Mouse (Mus musculus) heart, postnatal 10 days (tissue): ENCODE measurements around the gene Pard3. TPM values are rescaled to one million over a fixed set of nuclear protein-coding genes. Genes with fewer than 3 reads are reported as not detected.
A peak's percentile ranks its signal among the peaks of the same experiment; 100 is the strongest.

Experiments
- DNase-seq, 2 experiments: peaks; one replicate each; pipeline ENCODE4 v3.0.0; 2021
- intact Hi-C: fragments of 180-260 bp; cut with DNase I; formaldehyde crosslinking; loops from one replicate; pipeline ENCODE4 v1.15.1; 2025
- total RNA-seq, 2 experiments: library from RNA; stranded (reverse); gene quantifications; 2 replicates each; pipeline ENCODE4 v1.2.3; 2021

The Pard3 gene
- total RNA-seq, 2 experiments from 2014 or later, result 32.8 to 35.0 TPM

DNA sequence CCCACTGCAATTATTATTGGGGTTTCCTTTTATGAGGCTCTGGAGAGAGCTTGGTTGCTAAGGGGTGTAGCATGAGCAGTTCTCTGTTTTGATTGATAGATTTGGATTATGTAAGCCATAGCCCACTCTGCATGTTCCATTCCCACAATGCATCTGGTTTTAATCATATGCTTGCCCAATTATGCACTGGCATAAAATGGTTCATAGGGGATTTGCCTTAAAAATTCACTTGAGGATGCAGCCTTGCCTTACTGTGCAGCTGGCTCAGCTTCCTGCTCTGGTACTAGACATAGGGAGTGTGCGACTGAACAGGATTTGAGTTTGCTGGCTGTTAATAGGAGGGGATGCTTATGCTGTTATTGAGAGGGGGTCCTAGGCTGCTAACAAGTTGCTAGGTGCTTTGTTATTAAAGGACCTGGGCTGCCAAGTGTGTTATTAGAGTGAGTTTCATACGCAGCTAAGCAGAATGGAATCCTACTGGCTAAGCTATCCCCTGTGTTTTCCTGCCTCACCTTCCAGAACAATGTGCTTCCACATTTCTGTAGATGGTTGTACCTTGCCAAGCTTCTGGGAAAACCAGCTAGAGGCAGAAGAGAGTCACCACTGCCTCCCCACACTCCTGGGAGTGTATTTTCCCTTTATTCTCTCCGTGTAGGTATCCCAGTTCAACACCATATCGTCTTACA is 151.2 kb downstream of the Pard3 start:
- intact Hi-C loops, result no loop called here
- DNase-seq, result no peak

DNA sequence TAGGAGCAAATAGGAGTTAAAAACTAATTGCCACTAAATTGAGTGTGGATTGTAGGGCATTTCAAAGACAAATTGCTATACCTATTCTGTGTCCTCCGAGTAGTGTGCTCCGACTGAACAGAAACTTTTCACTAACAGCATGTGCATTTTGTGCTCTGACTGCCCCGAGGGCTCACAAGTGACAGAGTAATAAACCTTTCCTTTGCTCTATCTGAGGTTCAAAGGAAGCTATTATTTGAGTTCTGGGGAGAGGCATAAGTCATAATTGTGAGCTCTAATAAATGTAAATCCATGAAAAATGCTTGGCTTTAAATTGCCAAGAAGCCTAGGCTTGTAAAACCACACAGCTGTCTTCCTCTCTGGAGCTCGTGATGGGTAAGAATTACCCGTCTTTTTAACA is 156.5 kb downstream of the Pard3 start:
- intact Hi-C loops, result no loop called here
- DNase-seq, result no peak

DNA sequence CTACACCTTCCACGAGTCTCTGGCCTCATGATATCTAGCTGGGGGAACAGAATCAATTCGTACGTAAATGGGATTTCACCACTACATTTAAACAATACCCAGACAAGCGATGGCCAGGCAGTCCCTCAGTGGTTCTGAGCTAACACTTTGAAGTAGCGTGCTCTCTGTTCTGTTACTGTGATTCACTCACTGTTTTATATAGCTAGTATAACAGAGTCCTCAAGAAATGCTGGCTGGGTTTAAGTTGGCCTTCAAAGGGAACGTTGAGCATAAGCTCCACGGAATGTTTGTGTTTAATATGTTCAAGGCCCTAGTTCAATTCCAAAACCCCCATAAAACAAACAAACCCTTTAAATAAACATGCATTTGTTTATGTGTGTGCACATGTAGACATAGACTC is 156.9 kb downstream of the Pard3 start:
- intact Hi-C loops, result no loop called here
- no peak for DNase-seq

DNA sequence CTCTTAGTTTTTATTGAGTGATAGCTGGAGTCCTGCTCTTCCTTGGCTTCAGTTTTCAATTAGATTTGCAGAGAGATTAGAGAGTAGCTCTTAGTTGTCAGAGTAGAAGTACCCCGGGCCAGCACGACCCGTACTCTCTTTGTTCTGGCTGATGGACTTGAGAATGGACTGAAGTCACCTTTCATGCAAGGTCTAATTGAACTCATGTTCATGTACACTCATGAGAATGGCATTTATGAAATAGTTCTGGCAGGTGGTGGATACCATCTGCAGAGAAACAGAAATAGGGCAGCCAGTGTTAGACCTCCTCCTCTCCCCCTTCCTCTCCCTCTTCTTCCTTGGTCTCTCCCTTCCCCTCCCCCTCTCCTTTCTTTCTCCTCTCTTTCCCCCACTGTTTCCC is 158.7 kb downstream of the Pard3 start:
- DNase-seq, result no peak

DNA sequence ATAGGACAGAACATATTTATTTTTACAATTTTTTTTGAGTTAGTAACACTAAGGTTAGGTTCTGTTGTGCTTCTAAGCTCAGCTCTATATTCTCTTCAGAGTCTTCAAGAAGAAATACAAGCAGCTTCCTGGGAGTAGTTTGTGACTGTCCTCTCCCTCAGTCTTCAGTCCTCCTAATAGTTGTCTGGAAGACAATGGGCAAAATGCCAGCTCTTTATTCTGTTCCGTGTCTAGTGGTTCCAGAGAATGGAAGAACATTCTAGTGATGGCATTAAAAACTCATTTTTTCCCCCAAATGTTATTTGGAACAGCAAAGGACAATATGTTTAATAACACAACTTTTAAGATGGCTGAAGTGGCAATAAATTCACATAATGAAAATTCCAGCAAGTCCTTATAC is 163.3 kb downstream of the Pard3 start:
- no peak for DNase-seq
- intact Hi-C loops, result no loop called here

More for the DNA sequence above, 158.7 kb downstream of the Pard3 start:
- intact Hi-C loops, result no loop called here

DNA sequence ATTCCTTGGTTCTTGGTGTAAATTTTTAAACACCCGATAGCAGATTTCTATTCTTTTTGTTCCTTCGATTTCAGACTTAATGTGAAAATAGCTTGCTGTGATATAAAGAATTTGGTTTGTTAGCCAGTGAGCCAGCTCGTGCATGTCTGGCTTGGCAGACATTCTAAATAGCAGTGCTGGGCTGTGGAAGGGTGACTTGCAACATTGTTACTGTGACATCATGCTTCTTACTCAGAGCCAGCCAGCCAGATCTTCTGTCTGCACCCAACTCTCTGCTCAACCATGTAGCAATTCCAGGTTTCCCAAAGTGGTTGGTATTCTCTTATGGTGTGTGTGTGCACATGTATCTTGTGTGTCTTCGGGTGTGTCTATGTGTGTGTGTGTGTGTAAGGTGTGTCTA is 163.7 kb downstream of the Pard3 start:
- intact Hi-C loops, result no loop called here
- DNase-seq, result peak; percentile 58 to 66

DNA sequence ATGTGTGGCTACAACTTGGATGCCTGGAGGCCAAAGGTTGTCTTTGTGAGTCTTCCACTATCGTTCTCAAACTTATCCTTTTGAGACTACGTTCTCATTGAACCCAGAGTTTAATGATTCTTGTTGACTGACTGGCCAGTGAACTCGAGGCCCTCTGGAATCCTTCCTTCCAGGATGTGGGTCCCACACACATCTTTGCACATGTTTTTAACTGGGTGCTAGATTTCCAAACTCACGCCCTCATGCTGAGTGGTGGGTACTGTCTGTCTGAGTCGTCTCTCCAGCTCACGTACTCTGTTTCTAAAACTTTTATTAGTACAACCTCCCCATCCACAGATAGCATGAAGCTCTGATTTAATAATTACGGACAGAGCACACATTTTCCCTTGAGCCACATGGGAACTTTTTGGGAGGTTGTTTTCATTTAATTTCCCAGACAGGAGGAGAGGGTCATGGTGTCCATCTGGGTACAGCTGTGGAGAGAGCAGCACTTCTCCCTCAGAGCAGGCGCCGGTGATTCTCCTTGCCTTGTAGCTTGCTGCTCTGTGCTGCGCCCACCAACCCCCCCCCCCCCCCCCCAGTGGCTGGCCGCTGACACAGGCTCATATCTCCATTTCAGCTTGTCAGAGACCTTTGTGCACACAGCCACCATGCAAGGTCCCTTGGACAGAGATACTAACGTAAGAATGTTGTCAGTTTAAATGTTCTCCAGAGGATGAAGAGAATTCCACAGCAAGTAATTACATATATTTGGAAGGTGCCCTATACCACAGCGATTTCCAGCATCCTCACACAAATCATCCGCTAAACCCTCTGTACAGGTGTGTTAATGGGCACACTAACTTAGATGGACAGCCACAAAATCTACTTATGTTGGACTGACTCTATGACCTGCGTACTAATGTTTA is 165.9 kb downstream of the Pard3 start:
- intact Hi-C loops, result no loop called here
- DNase-seq, result peak; percentile 22 to 25

DNA sequence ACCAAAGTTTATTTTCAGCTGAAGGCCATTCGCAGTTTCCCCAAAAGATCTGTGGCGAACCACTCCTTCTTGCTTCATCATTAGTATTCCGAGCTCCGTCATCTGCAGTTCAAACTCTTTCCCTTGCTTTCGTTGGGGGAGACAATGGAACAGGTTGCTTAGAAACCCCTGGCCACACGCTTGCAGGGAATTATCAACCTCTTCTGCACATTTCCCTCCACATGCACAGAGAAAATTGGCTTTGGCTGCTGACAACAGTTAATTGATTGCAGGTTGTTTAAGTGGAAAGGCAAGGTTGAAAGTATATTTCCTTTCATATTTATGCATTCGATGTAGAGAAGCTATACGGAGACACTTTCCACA is 166.5 kb downstream of the Pard3 start:
- DNase-seq, result no peak
- intact Hi-C loops, result no loop called here

DNA sequence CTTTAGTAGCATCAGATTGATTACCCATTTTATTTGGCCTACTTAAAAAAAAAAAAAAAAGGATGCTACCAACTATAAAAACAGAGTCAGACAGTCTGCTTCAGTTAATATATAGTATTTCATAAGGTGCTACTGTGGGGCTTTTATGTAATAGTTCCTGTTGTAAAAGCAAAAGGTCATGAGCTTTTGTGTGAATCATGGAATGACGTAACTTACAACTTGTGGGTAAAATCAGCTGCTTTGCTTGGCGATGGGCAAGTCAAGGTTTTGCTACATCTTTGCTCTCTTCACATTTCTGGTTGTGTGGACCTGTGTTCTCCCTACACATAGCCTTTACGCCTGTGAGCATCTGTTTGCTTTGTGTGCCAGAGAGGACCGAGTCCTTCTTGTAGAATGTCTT is 179.7 kb downstream of the Pard3 start:
- intact Hi-C loops, result no loop called here
- no peak for DNase-seq

DNA sequence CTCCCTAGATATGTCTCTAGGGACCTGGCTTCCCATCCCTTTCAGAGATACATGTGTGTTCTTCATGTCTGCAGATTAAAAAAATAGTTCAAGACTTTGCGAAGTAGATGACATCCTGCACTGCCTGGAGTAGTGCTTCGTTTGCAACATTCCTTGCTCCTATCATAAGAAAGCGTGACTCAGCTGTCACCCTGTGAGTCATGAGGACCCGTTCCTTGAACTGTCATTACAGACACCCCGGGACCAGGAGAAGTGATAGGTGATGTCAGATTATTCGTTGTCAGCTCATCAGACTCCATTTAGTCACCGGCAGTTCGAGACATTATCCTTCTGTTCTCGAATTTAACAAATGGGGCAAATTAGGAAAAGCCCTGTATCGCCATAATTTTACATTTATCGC is 180.1 kb downstream of the Pard3 start:
- intact Hi-C loops, result no loop called here
- no peak for DNase-seq

DNA sequence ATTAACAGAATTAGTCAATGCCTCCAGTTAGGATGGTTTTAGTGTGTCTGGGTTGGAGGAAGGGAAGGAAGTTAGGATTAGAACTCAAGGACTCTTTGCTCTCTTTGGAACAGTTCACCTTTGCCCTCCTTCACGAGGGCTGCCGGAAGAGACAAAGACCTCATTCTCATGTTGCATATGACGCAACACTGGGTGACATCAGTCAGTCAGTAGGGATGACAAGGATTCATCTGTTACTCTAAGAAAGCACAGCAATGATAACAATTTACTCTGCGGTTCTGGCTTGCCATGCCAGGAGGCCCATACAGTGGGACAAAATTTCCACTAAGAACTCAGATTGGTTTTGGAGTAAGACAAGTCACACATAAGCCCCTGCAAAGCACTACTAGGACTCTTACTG is 187.1 kb downstream of the Pard3 start:
- intact Hi-C loops, result no loop called here
- DNase-seq, result no peak

DNA sequence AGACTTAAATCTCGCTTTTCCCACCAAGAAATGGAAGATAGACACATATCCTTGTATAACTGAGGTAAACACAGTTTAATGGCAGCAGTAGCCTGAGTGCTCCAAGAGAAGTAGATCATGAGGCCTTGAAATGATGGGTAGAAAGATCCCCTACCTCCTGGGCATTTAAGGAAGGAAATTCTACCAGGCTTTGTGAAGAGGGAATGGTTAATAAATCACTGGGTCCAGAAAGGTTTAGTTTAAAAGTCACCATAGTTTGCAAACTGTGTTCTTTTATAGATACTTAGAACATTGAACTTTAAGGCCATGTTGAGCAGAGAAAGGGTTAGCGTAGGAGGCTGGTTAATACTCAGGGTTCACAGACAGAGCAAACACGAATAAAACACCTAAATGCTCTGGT is 187.8 kb downstream of the Pard3 start:
- intact Hi-C loops, result no loop called here
- no peak for DNase-seq

DNA sequence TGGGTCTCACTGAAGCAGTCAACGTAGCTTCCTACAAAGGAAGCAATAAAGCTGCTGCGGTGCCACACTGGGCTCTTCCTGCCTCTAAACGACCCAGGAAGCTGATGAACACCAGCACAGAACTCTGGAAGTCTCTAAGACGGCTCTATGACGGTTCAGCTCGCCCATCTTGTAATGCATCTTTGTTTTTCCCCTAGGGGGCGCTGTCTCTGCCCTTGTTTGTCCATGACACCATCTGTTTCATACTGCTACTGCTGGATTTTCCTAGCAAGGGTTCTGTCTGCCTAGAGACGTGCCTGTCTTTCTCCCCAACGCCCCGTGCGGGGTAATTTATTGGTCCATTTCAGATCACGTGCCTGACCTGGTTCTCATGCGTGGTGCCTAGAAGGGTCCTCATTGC is 188.3 kb downstream of the Pard3 start:
- DNase-seq, result no peak
- intact Hi-C loops, result no loop called here

DNA sequence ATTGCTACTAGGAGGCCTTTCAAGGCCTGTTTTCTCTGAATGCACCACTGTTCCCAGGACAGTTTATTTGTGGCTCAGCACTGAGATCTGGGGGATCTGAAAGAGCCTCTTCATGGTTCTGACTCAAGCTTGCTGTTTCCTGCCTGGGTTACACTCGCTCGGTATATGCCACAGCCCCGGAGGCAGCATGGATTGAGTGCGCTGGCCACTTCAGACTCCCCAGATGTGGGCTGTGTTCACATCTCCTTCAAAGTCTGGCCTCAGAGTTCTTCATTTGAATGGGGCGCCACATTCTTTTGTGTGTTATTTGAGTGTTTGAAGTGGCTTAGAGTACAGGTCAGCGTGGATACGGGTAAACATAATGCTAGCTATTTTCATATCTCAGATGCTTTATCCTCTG is 190.9 kb downstream of the Pard3 start:
- intact Hi-C loops, result no loop called here
- no peak for DNase-seq

DNA sequence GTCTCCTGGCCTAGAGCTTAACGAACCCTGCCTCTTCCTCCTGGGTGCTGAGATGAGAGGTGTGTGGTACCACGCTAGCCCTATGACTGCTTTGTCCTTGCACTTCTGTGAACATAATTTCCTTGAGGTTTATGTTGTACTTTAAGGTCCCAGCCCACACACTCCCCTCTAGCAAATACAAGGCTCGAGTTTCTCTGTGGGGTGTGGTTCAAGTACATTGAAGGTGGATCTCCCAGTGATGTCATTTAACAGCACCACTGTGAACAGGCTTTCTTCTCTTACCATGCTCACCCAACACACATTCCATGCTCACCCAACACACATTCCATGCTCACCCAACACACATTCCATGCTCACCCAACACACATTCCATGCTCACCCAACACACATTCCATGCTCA is 193.4 kb downstream of the Pard3 start:
- intact Hi-C loops, result no loop called here

DNA sequence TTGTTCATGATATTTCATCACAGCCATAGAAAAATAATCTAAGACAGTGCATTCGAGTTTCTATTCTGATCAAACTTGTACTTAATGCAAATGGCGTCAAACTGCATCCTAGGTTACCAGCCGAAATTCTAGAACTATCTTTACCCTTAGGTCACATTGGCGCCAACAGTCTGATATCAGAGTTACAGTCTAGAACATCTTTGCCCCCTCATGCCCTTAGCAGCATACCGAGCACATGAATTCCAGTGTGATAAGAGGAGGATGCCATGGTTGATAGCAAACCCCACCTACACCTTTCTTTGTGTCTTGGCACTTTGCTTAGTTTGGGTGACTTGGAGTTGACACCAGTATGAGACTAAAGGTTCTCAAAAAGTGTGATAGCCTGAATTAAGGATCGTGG is 197.4 kb downstream of the Pard3 start:
- DNase-seq, result no peak
- intact Hi-C loops, result no loop called here

More for the DNA sequence above, 193.4 kb downstream of the Pard3 start:
- no peak for DNase-seq

DNA sequence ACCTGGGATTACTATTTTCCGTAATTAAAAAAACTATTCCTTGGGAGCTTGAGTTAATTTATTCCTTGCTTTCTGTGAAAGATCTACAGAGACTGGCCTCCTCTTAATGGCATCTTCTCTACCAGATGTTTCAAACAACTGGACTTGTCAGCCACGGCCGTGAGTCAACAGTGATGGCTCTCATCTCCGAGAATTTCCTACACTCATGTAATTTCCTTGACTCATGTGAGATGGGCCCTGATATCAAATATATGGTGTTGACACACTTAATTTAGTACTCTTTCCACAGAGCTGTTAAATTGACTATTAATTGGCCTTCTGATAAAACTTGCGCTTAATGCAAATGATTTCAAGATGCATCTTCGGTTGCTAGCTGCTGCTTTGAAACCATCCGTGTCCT is 198.3 kb downstream of the Pard3 start:
- no peak for DNase-seq
- intact Hi-C loops, result no loop called here

DNA sequence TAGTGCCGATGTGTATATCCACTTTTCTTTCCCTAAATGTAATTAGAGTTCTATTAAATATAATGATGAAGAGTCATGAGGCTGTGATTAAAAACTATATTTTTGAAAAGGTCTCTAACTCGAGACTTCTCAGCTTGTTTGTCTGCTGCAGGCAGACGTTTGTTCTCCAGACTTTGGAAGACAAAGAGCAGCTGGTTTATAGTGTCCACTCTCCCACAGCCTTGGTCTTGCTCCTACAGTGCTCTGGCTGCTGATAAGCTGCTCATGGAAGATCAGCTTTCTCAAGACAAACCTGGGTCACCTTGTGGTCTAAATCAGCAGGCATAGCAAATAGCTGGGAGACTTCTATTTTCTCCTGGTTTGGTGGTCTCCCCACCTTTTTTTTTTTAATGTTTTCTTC is 198.7 kb downstream of the Pard3 start:
- intact Hi-C loops, result no loop called here
- no peak for DNase-seq

DNA sequence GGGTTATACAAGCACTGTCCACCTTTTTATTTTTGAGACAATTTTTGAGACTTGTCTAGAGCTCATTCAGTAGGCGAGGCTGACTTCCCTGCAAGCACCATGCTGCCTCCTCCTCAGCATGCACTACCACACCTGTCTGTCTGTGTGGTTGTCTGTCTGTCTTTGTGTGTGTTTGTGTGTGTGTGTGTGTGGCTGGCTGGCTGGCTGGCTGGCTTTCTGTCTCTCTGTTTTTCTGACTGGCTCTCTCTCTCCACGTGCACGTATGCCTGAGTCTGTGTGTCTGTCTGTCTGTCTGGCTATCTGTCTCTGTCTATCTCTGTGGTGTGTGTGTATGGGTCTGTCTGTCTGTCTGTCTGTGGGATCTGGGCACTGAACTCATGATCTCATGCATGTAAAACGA is 199.2 kb downstream of the Pard3 start:
- intact Hi-C loops, result no loop called here
- no peak for DNase-seq

DNA sequence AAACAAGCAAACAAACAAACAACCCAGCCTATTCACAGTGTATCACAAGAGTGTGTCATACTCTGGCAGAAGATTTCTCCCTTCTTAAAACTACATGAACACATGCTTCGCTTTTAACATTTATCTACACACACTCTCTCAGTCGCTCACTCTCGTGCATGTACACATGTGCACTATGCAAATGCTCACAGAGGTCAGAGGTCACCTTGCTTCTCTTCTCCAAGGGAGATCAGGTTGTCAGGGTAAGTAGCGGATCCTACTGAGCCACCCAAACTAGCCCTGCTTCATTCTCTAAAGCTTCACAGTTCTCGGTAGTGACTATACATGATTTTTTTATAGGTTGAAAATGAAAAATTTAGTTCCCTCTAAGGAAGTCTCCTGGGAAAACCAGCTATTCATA is 199.8 kb downstream of the Pard3 start:
- DNase-seq, result no peak
- intact Hi-C loops, result no loop called here

DNA sequence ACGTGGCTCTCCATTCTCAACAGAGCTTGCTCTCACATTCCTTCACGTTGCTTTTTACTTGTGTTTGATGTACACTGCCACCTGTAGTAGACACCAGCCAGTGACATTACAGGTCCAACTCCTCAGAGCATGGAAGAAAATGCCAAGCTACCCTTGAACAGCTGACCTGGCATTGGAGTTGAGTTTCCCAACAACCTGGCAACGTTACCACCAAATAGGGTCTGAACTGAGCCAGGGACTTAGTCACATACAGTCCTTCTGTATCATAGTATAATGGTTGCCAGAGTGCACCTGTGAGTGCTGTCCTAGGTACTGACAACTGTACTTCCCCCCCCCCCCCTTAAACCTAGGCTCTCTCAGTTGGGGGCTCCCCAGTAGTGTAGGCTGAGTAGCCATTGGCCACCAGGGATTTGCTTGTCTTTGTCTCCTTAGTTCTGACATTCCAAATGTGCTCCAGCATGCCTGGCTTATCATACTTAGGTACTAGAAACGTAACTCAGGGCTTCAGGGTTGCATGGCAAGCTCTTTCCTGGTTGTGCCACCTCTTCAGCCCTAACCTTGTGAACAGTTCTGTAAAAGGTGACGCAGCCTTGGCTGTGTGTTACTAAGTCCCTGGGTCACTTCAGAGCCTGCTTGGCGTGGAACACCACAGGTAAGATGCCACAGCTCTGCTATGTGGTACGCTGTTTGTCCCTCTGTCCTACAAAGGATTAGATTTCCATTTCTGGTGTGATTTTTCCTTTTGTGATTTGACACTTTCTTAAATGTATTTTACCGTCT is 201.2 kb downstream of the Pard3 start:
- intact Hi-C loops, result loop anchor here (5.0 kb wide), 1 partner anchor 73 kb away; no protein-coding TSS in a partner anchor
- no peak for DNase-seq
